Mouse (Mus musculus): ENCODE results near the gene Nrd1.

The Nrd1 gene

DNA sequence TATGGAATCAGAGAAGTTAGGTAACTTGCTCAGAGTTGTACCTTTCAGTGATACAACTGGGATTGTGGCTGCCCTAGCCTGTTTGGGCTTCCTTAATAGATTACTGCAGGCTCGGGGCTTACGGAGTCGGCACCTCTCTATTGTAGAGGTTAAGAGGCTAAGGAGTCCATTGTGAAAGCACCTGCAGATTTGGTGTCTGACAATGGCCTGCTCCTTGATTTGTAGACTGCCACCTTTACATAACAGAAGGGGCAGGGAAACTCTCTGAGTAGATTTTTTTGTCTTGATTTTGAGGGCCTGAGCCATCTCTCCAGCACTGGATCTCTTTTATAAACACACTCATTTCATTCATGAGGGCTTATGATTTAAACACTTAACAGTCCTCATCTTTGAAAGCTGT, 26.1 kb downstream of the Nrd1 start:
- DNase-seq (ENCODE audit: low spot score in 2 of 2), result no peak

DNA sequence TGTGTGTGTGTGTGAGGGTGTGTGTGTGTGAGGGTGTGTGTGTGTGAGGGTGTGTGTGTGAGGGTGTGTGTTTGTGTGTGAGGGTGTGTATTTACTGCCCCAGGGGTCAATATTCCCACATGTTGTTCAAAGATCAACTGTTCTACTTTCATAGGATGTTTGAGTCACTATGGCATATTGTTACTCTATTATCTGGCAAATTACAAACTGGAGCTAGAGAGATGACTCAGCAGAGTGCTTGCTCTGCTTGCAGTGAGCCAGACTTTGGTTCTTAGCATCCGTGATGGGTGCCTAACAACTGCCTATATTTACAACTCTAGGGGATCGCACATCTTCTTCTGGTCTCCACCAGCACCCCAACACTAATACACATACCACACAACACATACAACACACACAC, 29.4 kb downstream of the Nrd1 start:
- DNase-seq (ENCODE audit: low spot score in 2 of 2), result no peak

DNA sequence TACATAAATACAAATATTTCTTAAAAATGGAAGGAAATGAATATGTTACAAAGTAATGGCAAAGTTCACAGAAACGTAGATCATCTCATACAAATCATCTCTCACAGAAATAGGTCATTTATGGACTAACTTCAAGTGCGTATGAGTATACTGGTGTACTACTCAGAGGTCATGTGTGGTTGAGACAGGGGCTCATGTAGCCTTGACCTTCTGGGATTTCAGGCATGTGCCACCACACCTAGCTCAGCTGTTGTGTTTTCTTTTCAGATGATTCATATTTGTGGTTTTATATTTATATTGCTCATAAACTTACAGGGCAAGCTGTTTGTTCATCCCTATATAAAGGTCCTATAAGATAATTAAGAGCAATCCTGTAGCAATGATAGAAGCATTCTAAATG, 29.8 kb downstream of the Nrd1 start:
- no peak for DNase-seq (ENCODE audit: low spot score in 2 of 2)

DNA sequence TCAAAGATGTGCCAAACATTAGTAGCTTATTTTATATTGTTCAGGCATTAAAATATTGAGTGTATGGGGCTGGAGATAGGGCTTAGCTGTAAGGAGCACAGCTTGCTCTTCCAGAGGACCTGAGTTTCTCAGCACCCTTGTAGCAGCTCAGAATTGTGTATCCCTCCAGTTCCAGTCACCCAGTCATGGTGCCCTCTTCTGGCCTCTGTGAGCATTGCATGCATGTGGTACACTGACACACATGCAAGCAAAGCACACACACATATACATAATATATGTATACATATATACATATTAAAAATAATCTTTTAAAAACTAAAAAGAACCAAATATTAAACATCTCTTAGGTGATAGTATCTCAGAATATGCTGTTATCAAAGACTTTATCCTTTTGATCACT, 35.9 kb downstream of the Nrd1 start:
- no peak for DNase-seq (ENCODE audit: low spot score in 2 of 2)

DNA sequence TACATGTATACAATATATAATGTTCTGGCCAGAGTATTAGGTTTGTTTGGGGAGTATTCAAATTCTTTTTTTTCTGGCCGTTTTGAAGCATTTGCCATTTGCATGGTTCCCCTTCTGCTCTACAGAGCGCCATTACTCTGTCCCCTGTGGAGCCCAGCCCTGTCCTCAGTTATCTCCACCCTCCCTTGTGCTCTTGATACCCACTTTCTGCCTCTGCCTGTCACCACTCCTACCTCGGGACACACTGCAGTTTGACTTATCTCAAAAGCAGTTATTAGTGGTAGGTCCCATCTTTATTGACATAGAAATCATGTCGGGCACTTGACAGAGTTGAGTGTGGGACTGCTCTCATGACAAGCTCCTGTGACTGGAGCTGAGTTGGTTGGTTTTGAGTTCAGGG, 42.3 kb downstream of the Nrd1 start:
- DNase-seq (ENCODE audit: low spot score in 2 of 2), result no peak

DNA sequence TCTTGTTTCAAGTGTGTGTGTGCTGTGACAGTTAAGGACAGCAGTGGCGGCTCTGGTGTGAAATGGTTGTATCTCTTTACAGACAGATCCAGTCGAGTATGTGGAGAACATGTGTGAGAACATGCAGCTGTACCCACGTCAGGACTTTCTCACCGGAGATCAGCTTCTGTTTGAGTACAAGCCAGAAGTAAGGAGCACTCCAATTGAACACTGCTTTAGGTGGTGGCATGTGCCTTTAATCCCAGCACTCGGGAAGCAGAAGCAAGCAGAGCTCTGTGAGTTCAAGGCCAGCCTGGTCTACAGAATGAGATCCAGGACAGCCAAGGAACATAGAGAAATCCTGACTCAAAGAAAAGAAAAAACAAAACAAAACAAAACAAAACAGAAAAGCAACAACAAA, 42.8 kb downstream of the Nrd1 start:
- DNase-seq (ENCODE audit: low spot score in 2 of 2), result no peak

DNA sequence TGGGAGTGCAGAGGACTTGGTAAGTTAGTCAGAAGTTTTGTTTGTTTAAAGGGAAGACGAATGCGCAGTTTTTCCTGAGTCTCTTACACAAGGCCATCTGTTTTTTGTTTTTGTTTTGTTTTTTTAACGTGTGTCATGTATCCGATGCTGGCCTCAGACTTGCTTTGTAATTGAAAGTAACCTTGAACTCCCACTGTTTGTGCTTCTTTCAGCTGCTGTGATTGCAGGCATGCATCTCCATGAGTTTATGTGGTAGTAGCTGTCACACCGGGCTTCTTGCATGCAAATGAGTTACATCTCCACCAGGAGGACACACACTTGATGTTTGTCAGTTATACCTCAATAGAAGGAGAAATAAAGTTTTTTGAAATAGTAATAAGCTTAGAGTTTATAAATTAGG, 43.3 kb downstream of the Nrd1 start:
- DNase-seq (ENCODE audit: low spot score in 2 of 2), result no peak

DNA sequence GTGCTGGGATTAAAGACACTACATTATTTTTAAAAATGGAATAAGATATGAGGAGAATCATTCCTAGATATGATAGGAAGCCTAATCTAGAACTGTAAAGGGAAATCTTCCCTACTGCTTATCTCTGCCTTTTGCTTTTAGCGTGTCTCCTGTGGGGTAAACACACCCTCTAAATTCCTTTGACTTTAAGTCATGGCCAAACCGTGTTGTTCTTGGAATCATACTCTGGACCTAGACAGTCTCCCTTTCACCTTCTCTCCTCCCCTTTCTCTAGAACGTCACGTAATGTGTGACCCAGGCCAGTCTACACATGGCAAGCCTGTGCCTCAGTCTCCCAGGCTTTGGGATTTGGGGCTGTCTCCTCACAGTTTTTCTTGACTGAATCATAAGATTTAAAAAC, 47.8 kb downstream of the Nrd1 start:
- no peak for DNase-seq (ENCODE audit: low spot score in 2 of 2)

DNA sequence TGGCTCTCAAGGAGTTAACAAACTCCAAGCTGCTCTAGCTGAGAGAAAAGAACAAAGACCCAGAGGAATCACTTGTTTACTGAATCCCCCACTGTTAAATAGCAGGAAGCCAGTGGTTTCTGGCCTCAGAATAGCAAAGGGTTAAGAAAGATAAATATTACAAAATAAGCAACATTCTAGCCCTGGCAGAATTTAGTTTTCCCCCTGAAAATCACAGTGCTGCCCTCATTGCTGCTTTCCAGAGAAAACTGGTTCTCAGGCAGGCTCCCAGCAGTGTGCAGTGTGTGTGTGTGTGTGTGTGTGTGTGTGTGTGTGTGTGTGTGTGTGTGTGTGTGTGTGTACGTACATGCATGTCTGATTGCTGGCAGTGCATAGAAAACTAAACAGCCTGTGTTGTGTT, 51.8 kb downstream of the Nrd1 start:
- no peak for DNase-seq (ENCODE audit: low spot score in 2 of 2)

DNA sequence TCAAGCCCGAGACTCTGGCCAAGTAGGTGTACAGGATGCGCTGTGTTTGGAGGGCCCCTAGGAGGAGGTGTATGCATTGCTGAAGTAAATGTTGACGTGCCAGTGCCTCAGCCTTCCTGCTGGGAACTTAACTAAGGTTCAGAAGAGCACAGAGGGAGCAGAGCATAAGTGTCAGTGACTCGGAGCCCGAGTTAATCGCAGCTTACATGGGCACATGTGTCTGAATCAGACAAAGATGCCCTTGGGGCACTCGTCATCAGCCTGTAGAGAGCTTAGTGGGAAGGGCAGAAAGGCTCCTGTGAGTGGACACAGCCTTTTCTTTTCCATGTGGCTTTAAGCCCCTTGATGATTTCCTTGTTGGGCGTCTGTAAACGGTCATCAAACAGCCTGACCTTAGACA, 53.5 kb downstream of the Nrd1 start:
- DNase-seq (ENCODE audit: low spot score in 2 of 2), result no peak

DNA sequence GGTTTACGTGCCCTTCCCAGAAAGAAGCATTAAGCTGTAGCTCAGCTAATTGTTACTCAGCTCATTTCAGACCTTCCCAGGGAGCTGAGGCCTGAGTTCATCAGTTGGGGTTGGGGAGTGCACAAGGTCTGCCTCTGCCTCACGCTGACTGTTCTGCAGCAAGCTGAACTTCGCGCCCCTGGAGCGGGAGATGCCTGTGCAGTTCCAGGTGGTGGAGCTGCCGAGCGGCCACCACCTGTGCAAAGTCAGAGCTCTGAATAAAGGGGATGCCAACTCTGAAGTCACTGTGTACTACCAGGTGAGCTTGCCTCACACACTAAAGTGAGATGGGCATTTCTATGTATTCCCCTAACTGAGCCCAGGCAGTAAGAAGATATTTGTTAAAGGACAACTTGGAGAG, 55.9 kb downstream of the Nrd1 start:
- DNase-seq (ENCODE audit: low spot score in 2 of 2), result no peak

DNA sequence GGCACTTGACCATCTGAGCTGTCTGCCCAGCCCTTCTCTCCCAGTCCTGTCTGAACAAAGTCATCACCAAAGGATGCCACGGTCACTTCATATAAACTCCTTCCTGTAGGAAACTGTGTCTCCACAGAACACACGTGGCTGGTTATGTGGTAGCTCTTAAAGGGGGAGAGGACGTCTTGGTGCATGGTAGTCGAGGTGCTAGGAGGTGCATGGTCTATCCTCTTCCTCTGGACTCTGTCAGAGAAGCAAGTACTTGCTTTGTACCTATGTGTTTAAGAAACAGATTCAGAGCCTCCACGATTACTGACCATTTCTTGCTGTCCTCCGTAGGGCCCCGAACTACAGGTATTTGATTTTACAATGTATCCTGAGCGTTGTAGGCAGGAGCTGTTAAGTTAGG, 57.2 kb downstream of the Nrd1 start:
- no peak for DNase-seq (ENCODE audit: low spot score in 2 of 2)

DNA sequence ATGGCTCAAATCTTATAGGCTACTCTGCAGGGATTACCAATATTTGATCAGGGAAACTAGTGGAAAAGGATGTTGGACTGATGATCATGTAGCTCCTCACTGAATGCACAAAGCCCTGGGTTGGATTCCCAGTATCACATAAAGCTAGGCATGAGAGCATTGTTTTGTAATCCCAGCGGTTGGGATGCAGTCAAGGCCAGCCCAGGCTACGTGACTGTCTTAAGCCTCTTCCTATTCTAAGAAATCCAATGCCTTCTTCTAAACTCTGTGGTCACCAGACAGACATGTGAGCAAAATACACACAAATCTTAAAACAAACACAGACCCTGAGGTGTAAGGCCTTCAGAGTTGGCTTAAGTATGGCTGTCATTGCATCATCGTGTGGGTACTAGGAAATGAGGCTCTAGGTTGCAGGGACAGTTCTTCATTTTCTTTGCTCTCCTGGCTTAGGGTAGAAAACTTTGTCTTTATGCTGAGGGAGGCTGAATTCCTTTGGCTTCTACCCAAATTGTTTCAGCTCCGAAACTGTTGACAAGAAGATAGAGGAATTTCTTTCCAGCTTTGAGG, 58.9 kb downstream of the Nrd1 start:
- DNase-seq (ENCODE audit: low spot score in 2 of 2), result no peak

DNA sequence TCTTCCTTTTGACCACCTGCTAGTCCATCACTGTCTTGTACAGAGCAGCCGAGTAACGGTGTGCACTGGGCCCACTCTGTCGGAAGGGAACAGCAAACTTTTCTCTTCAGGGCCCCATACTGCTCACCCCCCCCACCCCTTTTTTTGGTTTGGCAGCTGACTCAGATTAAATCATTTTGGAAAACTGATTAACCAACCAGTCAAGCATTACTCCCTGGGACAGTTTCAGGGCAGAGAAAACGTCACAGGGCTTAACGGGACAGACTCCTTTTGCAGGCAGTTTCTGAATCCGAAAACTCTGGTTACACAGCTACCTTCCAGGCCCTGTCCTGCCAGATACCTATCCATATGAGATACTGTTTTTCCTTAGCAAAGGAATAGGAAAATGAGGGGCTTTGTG, 64.5 kb downstream of the Nrd1 start:
- DNase-seq (ENCODE audit: low spot score in 2 of 2), result no peak

DNA sequence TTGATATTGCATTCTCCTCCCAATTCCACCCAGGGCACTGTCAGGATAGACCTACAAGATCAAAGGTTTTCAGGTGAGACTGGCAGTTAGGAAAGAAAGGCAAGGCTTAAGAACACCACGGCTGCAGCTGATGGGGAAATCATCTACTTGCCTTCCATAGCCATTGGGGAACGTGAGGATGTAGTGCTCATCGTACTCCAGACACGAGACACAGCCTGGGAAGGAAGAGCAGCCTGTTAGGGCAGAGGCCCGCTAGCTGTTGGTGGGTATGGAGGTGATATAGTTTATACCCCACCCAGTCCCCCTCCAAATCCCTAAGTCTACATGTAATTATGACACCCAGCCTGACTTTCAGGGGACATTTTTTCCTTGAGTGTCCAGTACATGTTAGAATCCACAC, 65.3 kb downstream of the Nrd1 start:
- no peak for DNase-seq (ENCODE audit: low spot score in 2 of 2)

DNA sequence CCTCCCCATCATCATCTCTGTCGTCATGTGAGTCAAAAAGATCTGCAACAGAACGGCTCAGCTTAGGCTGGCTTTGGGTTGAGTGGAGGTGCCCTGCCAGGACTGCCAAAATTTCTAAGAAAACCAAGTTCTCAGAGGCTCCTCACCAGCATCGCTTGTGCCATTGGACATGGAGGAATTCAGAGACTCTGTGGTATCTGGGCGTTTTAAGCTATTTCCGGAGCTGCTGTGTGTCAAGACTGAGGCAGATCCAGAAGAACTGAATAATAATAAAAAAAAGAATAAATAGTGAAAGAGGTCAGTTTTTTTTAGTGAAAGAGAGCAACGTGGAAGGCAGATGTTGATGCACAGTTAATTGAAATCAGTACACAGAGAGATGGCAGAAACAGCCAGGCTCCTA, 72.4 kb downstream of the Nrd1 start:
- DNase-seq (ENCODE audit: low spot score in 2 of 2), result no peak

DNA sequence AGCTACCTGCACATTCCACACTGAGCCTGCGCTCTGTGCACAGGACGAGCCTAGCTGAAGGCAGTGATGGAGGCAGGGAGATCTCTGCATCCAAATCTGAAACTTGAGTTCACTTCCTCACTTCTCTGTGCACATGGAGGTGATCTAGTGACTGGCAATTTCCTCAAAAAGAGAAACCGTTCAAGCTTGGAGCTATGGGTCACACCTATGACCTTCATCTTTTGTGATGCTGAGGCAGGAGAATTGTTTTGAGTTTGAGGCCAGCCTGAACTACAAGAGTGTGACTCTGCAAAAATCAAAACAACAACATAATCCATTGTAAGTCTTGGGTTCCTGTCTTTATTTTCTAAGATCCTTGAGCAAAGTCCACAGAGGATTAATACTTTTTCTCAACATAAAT, 72.8 kb downstream of the Nrd1 start:
- DNase-seq (ENCODE audit: low spot score in 2 of 2), result no peak

DNA sequence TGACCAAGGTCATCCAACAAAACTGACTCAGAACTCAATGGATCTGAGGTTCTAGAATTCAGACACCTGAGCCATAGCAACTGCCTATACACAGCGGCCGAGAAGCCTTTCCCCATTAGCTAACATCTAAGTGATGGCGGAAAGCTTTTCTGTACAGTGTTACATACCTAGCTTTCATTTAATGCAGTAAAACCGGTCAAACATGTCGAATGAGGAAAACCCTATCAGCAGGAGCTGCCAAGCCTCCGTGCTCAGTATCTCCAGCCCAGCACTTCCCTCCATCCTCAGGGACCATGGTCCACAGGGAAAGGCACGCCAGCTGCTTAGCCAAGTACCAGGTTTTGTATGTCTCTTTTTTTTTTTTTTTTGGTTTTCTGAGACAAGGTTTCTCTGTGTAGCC, 78.5 kb downstream of the Nrd1 start:
- DNase-seq (ENCODE audit: low spot score in 2 of 2), result no peak

DNA sequence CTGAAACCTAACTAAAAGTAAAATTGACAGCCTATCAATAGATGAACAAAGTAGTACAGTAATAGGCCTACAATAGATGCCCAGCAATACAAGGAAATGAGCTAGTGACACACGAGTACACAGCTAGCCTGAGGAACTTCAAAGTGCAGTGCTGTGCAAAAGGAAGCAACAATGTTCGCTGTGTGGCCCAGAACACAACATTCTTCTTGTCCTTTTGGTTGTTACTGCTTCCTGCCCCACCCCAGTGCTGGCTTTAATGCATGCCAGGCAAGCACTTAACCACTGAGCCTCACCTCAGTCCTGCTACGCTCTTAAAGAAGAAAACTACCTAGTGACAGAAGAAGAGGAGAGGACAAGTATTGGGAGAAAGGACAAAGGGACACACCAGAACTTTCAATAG, 79.2 kb downstream of the Nrd1 start:
- no peak for DNase-seq (ENCODE audit: low spot score in 2 of 2)

DNA sequence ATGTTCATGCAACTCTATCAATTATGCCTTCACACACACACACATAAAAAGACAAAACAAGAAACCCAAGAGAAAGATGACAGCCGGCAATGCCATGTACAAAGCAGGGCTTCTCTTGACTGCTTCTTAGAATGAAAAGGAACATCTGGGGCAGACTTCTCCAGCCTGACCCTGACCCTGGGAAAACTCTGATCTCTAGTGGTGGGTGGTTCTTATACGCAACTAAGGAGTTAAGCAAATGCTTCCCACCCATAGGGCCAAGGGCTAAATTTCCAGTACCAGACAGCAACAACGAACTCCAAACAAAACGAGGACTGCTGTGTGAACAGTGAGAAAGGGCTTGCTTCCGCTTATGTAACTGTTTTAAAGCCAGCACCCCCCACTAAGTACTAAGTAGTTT, 79.7 kb downstream of the Nrd1 start:
- no peak for DNase-seq (ENCODE audit: low spot score in 2 of 2)

DNA sequence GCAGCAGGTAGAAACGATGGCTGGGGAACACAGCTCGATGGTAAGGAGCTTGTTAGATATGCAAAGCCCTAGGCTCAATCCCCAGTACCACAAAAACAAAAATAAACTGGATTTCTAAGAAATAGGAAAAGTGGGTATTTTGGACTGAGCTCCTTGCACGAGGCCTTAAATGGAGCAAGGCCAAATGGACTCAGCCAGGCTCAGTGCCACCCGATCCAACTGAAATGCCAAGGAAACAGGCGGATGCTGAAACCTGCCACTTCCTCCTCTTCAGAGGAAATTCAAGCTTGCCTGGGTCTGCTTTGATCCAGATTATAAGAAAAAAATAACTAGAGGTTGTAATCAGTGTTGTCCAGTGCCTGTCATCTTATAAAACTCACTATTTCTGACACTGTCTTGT, 88.7 kb downstream of the Nrd1 start:
- no peak for DNase-seq (ENCODE audit: low spot score in 2 of 2)

DNA sequence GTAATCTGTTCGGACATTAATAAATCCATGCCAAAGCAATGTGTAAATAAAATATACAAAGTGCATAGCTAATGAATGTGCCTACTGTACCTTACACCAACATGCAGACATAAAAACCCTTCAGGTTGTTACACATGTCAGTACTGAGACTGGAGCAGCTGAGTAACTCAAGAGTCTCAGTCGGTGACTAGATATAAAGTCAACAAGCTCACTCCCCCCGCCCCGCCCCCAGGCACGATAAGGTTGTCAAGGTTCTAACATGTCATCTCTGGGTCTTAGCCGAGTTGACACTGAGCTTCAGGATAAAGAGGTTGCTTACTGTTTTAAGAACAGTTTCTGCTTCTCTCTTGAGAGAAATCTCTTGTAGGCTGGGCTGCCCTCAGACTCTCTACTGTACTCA, 89.5 kb downstream of the Nrd1 start:
- no peak for DNase-seq (ENCODE audit: low spot score in 2 of 2)

DNA sequence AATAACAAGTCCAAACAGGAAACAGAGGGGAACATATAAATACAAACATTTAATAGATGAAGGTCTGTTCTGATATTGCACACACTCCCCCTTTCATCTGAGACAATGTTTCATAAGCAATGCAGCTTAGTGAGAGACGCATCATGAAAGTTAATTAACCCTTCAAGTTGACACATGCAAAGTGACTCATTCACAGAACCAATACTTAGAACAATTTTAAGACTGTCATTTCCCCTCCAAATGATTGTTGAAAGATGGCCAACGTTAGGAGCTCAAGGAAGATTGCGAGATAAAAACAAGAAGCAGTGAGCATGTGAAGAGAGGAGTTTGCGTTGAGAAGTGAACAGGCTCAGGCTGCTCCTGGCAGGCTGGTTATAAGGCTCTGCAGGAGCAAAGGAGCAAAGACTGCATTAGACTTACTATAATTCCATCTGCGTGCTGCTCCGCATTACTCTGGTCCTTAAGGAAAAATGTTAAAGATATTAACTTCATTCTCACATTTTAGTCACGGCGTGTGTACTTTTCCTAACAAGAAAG, 90.9 kb downstream of the Nrd1 start:
- no peak for DNase-seq (ENCODE audit: low spot score in 2 of 2)

DNA sequence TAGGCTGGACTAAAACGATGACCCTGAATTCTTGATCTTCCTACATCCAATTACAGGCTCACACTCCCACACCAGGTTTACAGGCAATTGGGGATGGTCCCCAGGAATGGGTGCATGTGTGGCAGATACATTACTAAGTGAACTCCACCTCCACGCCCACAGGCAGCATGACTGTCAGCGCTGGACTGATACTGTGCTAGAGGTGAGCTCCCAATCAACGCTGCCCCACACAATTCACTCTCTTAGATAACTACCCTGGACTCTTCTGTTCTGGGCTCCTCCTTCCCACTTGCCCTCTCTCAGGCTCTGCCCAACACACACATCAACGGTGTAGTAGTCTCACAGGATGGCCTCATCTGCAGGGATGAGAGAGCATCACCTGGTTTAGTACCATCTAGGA, 91.9 kb downstream of the Nrd1 start:
- no peak for DNase-seq (ENCODE audit: low spot score in 2 of 2)

DNA sequence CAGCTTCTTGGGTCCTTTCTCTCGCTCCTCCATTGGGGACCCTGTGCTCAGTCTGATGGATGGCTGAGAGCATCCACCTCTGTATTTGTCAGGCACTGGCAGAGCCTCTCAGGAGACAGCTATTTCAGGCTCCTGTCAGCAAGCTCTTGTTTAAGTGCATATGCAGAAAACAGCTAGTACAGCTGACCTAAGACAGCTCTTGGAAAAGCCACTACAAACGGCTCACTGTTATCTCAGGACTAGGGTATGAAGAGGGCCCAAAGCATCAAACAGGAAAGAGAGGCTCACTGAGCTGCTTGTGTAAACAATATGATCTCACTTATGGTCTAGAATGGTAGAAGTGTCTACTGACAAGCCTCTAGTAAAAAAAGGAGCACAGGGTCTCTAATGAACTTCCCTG, 93.8 kb downstream of the Nrd1 start:
- no peak for DNase-seq (ENCODE audit: low spot score in 2 of 2)
